Mouse (Mus musculus) hindbrain, embryonic 15.5 days (tissue): ENCODE measurements around the gene Babam2. TPM values are rescaled to one million over a fixed set of nuclear protein-coding genes. Genes with fewer than 3 reads are reported as not detected.

Experiments
- ATAC-seq: fragments of 200-750 bp; cut with Nextera tagmentation; 2 replicates; pipeline ENCODE4 v1.8.0; 2017; ENCODE audit warnings: low read depth, moderate number of reproducible peaks, moderate TSS enrichment; ENCODE audit not compliant: low FRiP score
- H3K27ac ChIP-seq: fragments of 300-500 bp; sonication (generic); replicated peaks from 2 replicates; pipeline ENCODE4 v1.5.1; 2015; ENCODE audit warnings: mild to moderate bottlenecking, inconsistent platforms
- H3K27me3 ChIP-seq: fragments of 300-500 bp; sonication (generic); 2 replicates; pipeline ENCODE4 v1.6.1; 2015; ENCODE audit warnings: control low read depth, inconsistent platforms
- H3K36me3 ChIP-seq: fragments of 300-500 bp; sonication (generic); 2 replicates; pipeline ENCODE4 v1.6.1; 2015; ENCODE audit warnings: control low read depth, inconsistent platforms
- H3K4me1 ChIP-seq: fragments of 300-500 bp; sonication (generic); replicated peaks from 2 replicates; pipeline ENCODE4 v1.6.1; 2015; ENCODE audit warnings: control low read depth, inconsistent platforms
- H3K4me2 ChIP-seq: fragments of 300-500 bp; sonication (generic); 2 replicates; pipeline ENCODE4 v1.6.1; 2015; ENCODE audit warnings: moderate library complexity, mild to moderate bottlenecking, inconsistent platforms
- H3K4me3 ChIP-seq: fragments of 300-500 bp; sonication (generic); 2 replicates; pipeline ENCODE4 v1.5.1; 2015; ENCODE audit warnings: mild to moderate bottlenecking, inconsistent platforms
- H3K9ac ChIP-seq: fragments of 300-500 bp; sonication (generic); 2 replicates; pipeline ENCODE4 v1.6.1; 2015; ENCODE audit warnings: inconsistent platforms
- H3K9me3 ChIP-seq: fragments of 300-500 bp; sonication (generic); 2 replicates; pipeline ENCODE4 v1.6.1; 2016; ENCODE audit warnings: control low read depth, inconsistent platforms
- WGBS: fragments of 180-500 bp; shearing (Covaris S2); methylation state at CpG from one replicate; pipeline ENCODE4 v1.1.7; 2015; 5-methylcytosine and 5-hydroxymethylcytosine counted together
- polyA plus RNA-seq: library from polyadenylated mRNA; unstranded; fragments of >200 nt; fragmentation: Nextera tagmentation; extraction: Ambion mirVana; gene quantifications from 2 replicates; pipeline ENCODE4 v1.2.1, GENCODE M21; 2015

Gene Babam2
- polyA plus RNA-seq, 1 experiment from 2014 or later = 52.8 TPM

- WGBS = 78% methylated on average over 7 of the region's 7 CpGs
- no peaks in the 10 kb centered on the region for H3K27me3 ChIP-seq
- H3K9ac ChIP-seq = no peak overlapping the region
- H3K4me1 ChIP-seq = no peaks in the 10 kb centered on the region
- no peaks in the 10 kb centered on the region for H3K9me3 ChIP-seq
- no peak for ATAC-seq
- H3K36me3 ChIP-seq = no peaks in the 10 kb centered on the region
- no peak overlapping the region for H3K4me2 ChIP-seq
- H3K27ac ChIP-seq = no peak overlapping the region
- H3K4me3 ChIP-seq = no peak overlapping the region
Observed at GRCm38 (mm10) chr5:31905808-31906207, 208.3 kb downstream of the Babam2 start.

GRCm38 (mm10) chr5:31906286-31906951 is 208.9 kb downstream of the Babam2 start:
- H3K27ac ChIP-seq = no peak overlapping the region
- no peaks in the 10 kb centered on the region for H3K4me1 ChIP-seq
- ATAC-seq = no peak
- no peaks in the 10 kb centered on the region for H3K36me3 ChIP-seq
- no peak overlapping the region for H3K4me2 ChIP-seq
- H3K9me3 ChIP-seq = no peaks in the 10 kb centered on the region
- no peak overlapping the region for H3K9ac ChIP-seq
- 88% methylated on average over 7 of the region's 7 CpGs for WGBS
- no peak overlapping the region for H3K4me3 ChIP-seq
- H3K27me3 ChIP-seq = no peaks in the 10 kb centered on the region

GRCm38 (mm10) chr5:31907959-31908358 is 210.5 kb downstream of the Babam2 start:
- 92% methylated on average over 2 of the region's 2 CpGs for WGBS
- H3K36me3 ChIP-seq = no peaks in the 10 kb centered on the region
- H3K9ac ChIP-seq = no peak overlapping the region
- no peak overlapping the region for H3K4me3 ChIP-seq
- H3K4me1 ChIP-seq = no peaks in the 10 kb centered on the region
- H3K4me2 ChIP-seq = no peak overlapping the region
- no peaks in the 10 kb centered on the region for H3K9me3 ChIP-seq
- no peak for ATAC-seq
- no peaks in the 10 kb centered on the region for H3K27me3 ChIP-seq
- no peak overlapping the region for H3K27ac ChIP-seq

- Histone ChIP-seq H3K9me3 (no peaks in the 10 kb centered on the region), H3K27ac (no peak overlapping the region), H3K4me2 (no peak overlapping the region), H3K9ac (no peak overlapping the region), H3K4me1 (no peaks in the 10 kb centered on the region), H3K36me3 (no peaks in the 10 kb centered on the region), H3K27me3 (no peaks in the 10 kb centered on the region), H3K4me3 (no peak overlapping the region)
- ATAC-seq = no peak
- WGBS = 94% methylated on average over 2 of the region's 2 CpGs
Observed at GRCm38 (mm10) chr5:31908818-31909217, 211.3 kb downstream of the Babam2 start.

- Histone ChIP-seq H3K4me1 (no peaks in the 10 kb centered on the region), H3K9ac (no peak overlapping the region), H3K27ac (no peak overlapping the region), H3K27me3 (no peaks in the 10 kb centered on the region), H3K36me3 (no peaks in the 10 kb centered on the region), H3K4me2 (no peak overlapping the region), H3K4me3 (no peak overlapping the region), H3K9me3 (no peaks in the 10 kb centered on the region)
- WGBS = 91% methylated on average over 7 of the region's 7 CpGs
- ATAC-seq = no peak
Observed at GRCm38 (mm10) chr5:31916241-31916640, 218.8 kb downstream of the Babam2 start.

- H3K27ac ChIP-seq = no peak overlapping the region
- H3K9me3 ChIP-seq = no peaks in the 10 kb centered on the region
- no peaks in the 10 kb centered on the region for H3K27me3 ChIP-seq
- no peak overlapping the region for H3K4me3 ChIP-seq
- H3K9ac ChIP-seq = no peak overlapping the region
- no peak overlapping the region for H3K4me2 ChIP-seq
- H3K4me1 ChIP-seq = no peaks in the 10 kb centered on the region
- H3K36me3 ChIP-seq = no peaks in the 10 kb centered on the region
- no peak for ATAC-seq
- 94% methylated on average over 4 of the region's 4 CpGs for WGBS
Observed at GRCm38 (mm10) chr5:31918566-31918965, 221.1 kb downstream of the Babam2 start.

- no peaks in the 10 kb centered on the region for H3K27me3 ChIP-seq
- H3K4me3 ChIP-seq = no peak overlapping the region
- no peak overlapping the region for H3K27ac ChIP-seq
- no peaks in the 10 kb centered on the region for H3K9me3 ChIP-seq
- no peak overlapping the region for H3K9ac ChIP-seq
- H3K36me3 ChIP-seq = no peaks in the 10 kb centered on the region
- no peak overlapping the region for H3K4me2 ChIP-seq
- no peak for ATAC-seq
- no peaks in the 10 kb centered on the region for H3K4me1 ChIP-seq
Observed at GRCm38 (mm10) chr5:31920129-31920528, 222.6 kb downstream of the Babam2 start.

GRCm38 (mm10) chr5:31920890-31921289 is 223.4 kb downstream of the Babam2 start:
- Histone ChIP-seq H3K9me3 (no peaks in the 10 kb centered on the region), H3K4me1 (no peaks in the 10 kb centered on the region), H3K4me2 (no peak overlapping the region), H3K27ac (no peak overlapping the region), H3K36me3 (no peaks in the 10 kb centered on the region), H3K27me3 (no peaks in the 10 kb centered on the region), H3K9ac (no peak overlapping the region), H3K4me3 (no peak overlapping the region)
- WGBS = 81% methylated on average over 1 of the region's 1 CpGs
- ATAC-seq = no peak

GRCm38 (mm10) chr5:31924075-31924474 is 226.6 kb downstream of the Babam2 start:
- no peak overlapping the region for H3K4me3 ChIP-seq
- H3K4me1 ChIP-seq = no peaks in the 10 kb centered on the region
- H3K27ac ChIP-seq = no peak overlapping the region
- no peaks in the 10 kb centered on the region for H3K27me3 ChIP-seq
- no peak overlapping the region for H3K4me2 ChIP-seq
- no peak overlapping the region for H3K9ac ChIP-seq
- H3K9me3 ChIP-seq = no peaks in the 10 kb centered on the region
- no peaks in the 10 kb centered on the region for H3K36me3 ChIP-seq
- ATAC-seq = no peak

- no peak for ATAC-seq
- H3K27me3 ChIP-seq = no peaks in the 10 kb centered on the region
- WGBS = 83% methylated on average over 1 of the region's 1 CpGs
- H3K9me3 ChIP-seq = no peaks in the 10 kb centered on the region
- no peak overlapping the region for H3K27ac ChIP-seq
- H3K4me2 ChIP-seq = no peak overlapping the region
- H3K36me3 ChIP-seq = no peaks in the 10 kb centered on the region
- H3K4me1 ChIP-seq = no peaks in the 10 kb centered on the region
- no peak overlapping the region for H3K9ac ChIP-seq
- H3K4me3 ChIP-seq = no peak overlapping the region
Observed at GRCm38 (mm10) chr5:31926551-31926950, 229.1 kb downstream of the Babam2 start.

GRCm38 (mm10) chr5:31929007-31929406 is 231.5 kb downstream of the Babam2 start:
- Histone ChIP-seq H3K9ac (no peak overlapping the region), H3K36me3 (no peaks in the 10 kb centered on the region), H3K9me3 (no peaks in the 10 kb centered on the region), H3K27ac (no peak overlapping the region), H3K4me3 (no peak overlapping the region), H3K4me1 (no peaks in the 10 kb centered on the region), H3K4me2 (no peak overlapping the region), H3K27me3 (no peaks in the 10 kb centered on the region)
- WGBS = 43% methylated on average over 7 of the region's 7 CpGs
- ATAC-seq = peak; percentile 76; the same call in 1 of the 2 replicates

GRCm38 (mm10) chr5:31931127-31931625 is 233.7 kb downstream of the Babam2 start:
- ATAC-seq = no peak
- Histone ChIP-seq H3K36me3 (no peaks in the 10 kb centered on the region), H3K9me3 (no peaks in the 10 kb centered on the region), H3K9ac (no peak overlapping the region), H3K4me1 (no peaks in the 10 kb centered on the region), H3K4me2 (no peak overlapping the region), H3K27ac (no peak overlapping the region), H3K4me3 (no peak overlapping the region), H3K27me3 (no peaks in the 10 kb centered on the region)
- WGBS = 81% methylated on average over 8 of the region's 8 CpGs

- no peak for ATAC-seq
- WGBS = 84% methylated on average over 1 of the region's 1 CpGs
- Histone ChIP-seq H3K9me3 (no peaks in the 10 kb centered on the region), H3K27ac (no peak overlapping the region), H3K9ac (no peak overlapping the region), H3K4me1 (no peaks in the 10 kb centered on the region), H3K27me3 (no peaks in the 10 kb centered on the region), H3K4me3 (no peak overlapping the region), H3K4me2 (no peak overlapping the region), H3K36me3 (no peaks in the 10 kb centered on the region)
Observed at GRCm38 (mm10) chr5:31931637-31932036, 234.2 kb downstream of the Babam2 start.
